Mouse (Mus musculus): ENCODE measurements around the gene Mea1. TPM values are rescaled to one million over a fixed set of nuclear protein-coding genes. Genes with fewer than 3 reads are reported as not detected.

Mea1 gene
- polyA plus RNA-seq, 1 experiment from 2014 or later, result 148 TPM

GRCm38 (mm10) chr17:46706375-46707089 lies 27.9 kb downstream of the Mea1 start:
- H3K27me3 ChIP-seq (ENCODE audit: control insufficient read depth, insufficient read depth, low read length), result no peaks in the 10 kb centered on the region
- no peak overlapping the region for H3K9ac ChIP-seq (ENCODE audit: low read depth, low read length)
- 90% methylated on average over 14 of the region's 14 CpGs for WGBS

GRCm38 (mm10) chr17:46710959-46711597 lies 32.5 kb downstream of the Mea1 start, which contains the start of gene Pex6:
TSS of gene Pex6 (plus strand) at chr17:46711463.
- peak; percentile 92 for ATAC-seq (ENCODE audit: low FRiP score, low TSS enrichment)
- H3K9me3 ChIP-seq (ENCODE audit: control insufficient read depth, low read length), result no peaks in the 10 kb centered on the region
- peaks cover 20% of the 10 kb centered on the region for H3K36me3 ChIP-seq (ENCODE audit: control insufficient read depth, insufficient read depth, low read length)
- peak within 1 kb of the TSS; percentile 97 for H3K4me2 ChIP-seq (replicated peaks; ENCODE audit: low read depth, low read length)
- H3K9ac ChIP-seq (ENCODE audit: low read depth, low read length), result peak within 1 kb of the TSS; percentile 93
- peaks cover 10% of the 10 kb centered on the region for H3K4me1 ChIP-seq (ENCODE audit: control insufficient read depth, insufficient read depth, low read length)
- no peaks in the 10 kb centered on the region for H3K27me3 ChIP-seq (ENCODE audit: control insufficient read depth, insufficient read depth, low read length)
- H3K27ac ChIP-seq (ENCODE audit: low read depth, low read length), result peak within 1 kb of the TSS; percentile 56; the same call in 1 of the 2 replicates
- peak within 1 kb of the TSS; percentile 100 for H3K4me3 ChIP-seq (ENCODE audit: low read length)
- 7% methylated on average over 36 of the region's 36 CpGs for WGBS

More at GRCm38 (mm10) chr17:46706375-46707089, 27.9 kb downstream of the Mea1 start:
- Histone ChIP-seq H3K36me3 (ENCODE audit: control insufficient read depth, insufficient read depth, low read length) (no peaks in the 10 kb centered on the region), H3K4me2 (replicated peaks; ENCODE audit: low read depth, low read length) (no peak overlapping the region), H3K9me3 (ENCODE audit: control insufficient read depth, low read length) (no peaks in the 10 kb centered on the region), H3K4me1 (ENCODE audit: control insufficient read depth, insufficient read depth, low read length) (peaks cover 23% of the 10 kb centered on the region), H3K4me3 (ENCODE audit: low read length) (no peak overlapping the region), H3K27ac (ENCODE audit: low read depth, low read length) (no peak overlapping the region)
- no peak for ATAC-seq (ENCODE audit: low FRiP score, low TSS enrichment)

- Histone ChIP-seq H3K4me1 (ENCODE audit: control insufficient read depth, insufficient read depth, low read length) (peaks cover 10% of the 10 kb centered on the region), H3K27ac (ENCODE audit: low read depth, low read length) (0 out of 2 replicates have a peak overlapping the region, but pooled peaks have one; percentile 56), H3K4me2 (replicated peaks; ENCODE audit: low read depth, low read length) (peak overlapping the region; percentile 97), H3K27me3 (ENCODE audit: control insufficient read depth, insufficient read depth, low read length) (no peaks in the 10 kb centered on the region), H3K36me3 (ENCODE audit: control insufficient read depth, insufficient read depth, low read length) (peaks cover 20% of the 10 kb centered on the region), H3K9ac (ENCODE audit: low read depth, low read length) (peak overlapping the region; percentile 93), H3K9me3 (ENCODE audit: control insufficient read depth, low read length) (no peaks in the 10 kb centered on the region), H3K4me3 (ENCODE audit: low read length) (peak overlapping the region; percentile 100)
- peak; percentile 36 for ATAC-seq (ENCODE audit: low FRiP score, low TSS enrichment)
- under 1% methylated on average over 72 of the region's 76 CpGs for WGBS
Observed at GRCm38 (mm10) chr17:46711612-46712271, 33.1 kb downstream of the Mea1 start.

GRCm38 (mm10) chr17:46712442-46712841 lies 33.8 kb downstream of the Mea1 start:
- Histone ChIP-seq H3K9me3 (ENCODE audit: control insufficient read depth, low read length) (no peaks in the 10 kb centered on the region), H3K27ac (ENCODE audit: low read depth, low read length) (no peak overlapping the region), H3K36me3 (ENCODE audit: control insufficient read depth, insufficient read depth, low read length) (peaks cover 25% of the 10 kb centered on the region), H3K4me1 (ENCODE audit: control insufficient read depth, insufficient read depth, low read length) (peaks cover 10% of the 10 kb centered on the region), H3K27me3 (ENCODE audit: control insufficient read depth, insufficient read depth, low read length) (no peaks in the 10 kb centered on the region), H3K4me2 (replicated peaks; ENCODE audit: low read depth, low read length) (peak overlapping the region; percentile 97), H3K4me3 (ENCODE audit: low read length) (peak overlapping the region; percentile 100), H3K9ac (ENCODE audit: low read depth, low read length) (peak overlapping the region; percentile 93)
- ATAC-seq (ENCODE audit: low FRiP score, low TSS enrichment), result no peak
- 66% methylated on average over 7 of the region's 7 CpGs for WGBS

GRCm38 (mm10) chr17:46713849-46714248 lies 35.3 kb downstream of the Mea1 start:
- no peak overlapping the region for H3K9ac ChIP-seq (ENCODE audit: low read depth, low read length)
- H3K27ac ChIP-seq (ENCODE audit: low read depth, low read length), result no peak overlapping the region
- WGBS, result 85% methylated on average over 9 of the region's 9 CpGs
- no peaks in the 10 kb centered on the region for H3K9me3 ChIP-seq (ENCODE audit: control insufficient read depth, low read length)
- H3K36me3 ChIP-seq (ENCODE audit: control insufficient read depth, insufficient read depth, low read length), result peaks cover 25% of the 10 kb centered on the region
- no peak overlapping the region for H3K4me3 ChIP-seq (ENCODE audit: low read length)
- H3K4me1 ChIP-seq (ENCODE audit: control insufficient read depth, insufficient read depth, low read length), result peaks cover 10% of the 10 kb centered on the region
- no peaks in the 10 kb centered on the region for H3K27me3 ChIP-seq (ENCODE audit: control insufficient read depth, insufficient read depth, low read length)
- no peak overlapping the region for H3K4me2 ChIP-seq (replicated peaks; ENCODE audit: low read depth, low read length)
- no peak for ATAC-seq (ENCODE audit: low FRiP score, low TSS enrichment)

- H3K4me1 ChIP-seq (ENCODE audit: control insufficient read depth, insufficient read depth, low read length), result peaks cover 10% of the 10 kb centered on the region
- no peaks in the 10 kb centered on the region for H3K9me3 ChIP-seq (ENCODE audit: control insufficient read depth, low read length)
- no peak overlapping the region for H3K4me3 ChIP-seq (ENCODE audit: low read length)
- H3K27me3 ChIP-seq (ENCODE audit: control insufficient read depth, insufficient read depth, low read length), result no peaks in the 10 kb centered on the region
- no peak for ATAC-seq (ENCODE audit: low FRiP score, low TSS enrichment)
- 94% methylated on average over 11 of the region's 11 CpGs for WGBS
- no peak overlapping the region for H3K4me2 ChIP-seq (replicated peaks; ENCODE audit: low read depth, low read length)
- H3K27ac ChIP-seq (ENCODE audit: low read depth, low read length), result no peak overlapping the region
- peaks cover 25% of the 10 kb centered on the region for H3K36me3 ChIP-seq (ENCODE audit: control insufficient read depth, insufficient read depth, low read length)
- no peak overlapping the region for H3K9ac ChIP-seq (ENCODE audit: low read depth, low read length)
Observed at GRCm38 (mm10) chr17:46714756-46715481, 36.3 kb downstream of the Mea1 start.

GRCm38 (mm10) chr17:46721077-46721476 lies 42.5 kb downstream of the Mea1 start:
- no peak for ATAC-seq (ENCODE audit: low FRiP score, low TSS enrichment)
- H3K4me3 ChIP-seq (ENCODE audit: low read length), result no peak overlapping the region
- H3K9me3 ChIP-seq (ENCODE audit: control insufficient read depth, low read length), result no peaks in the 10 kb centered on the region
- no peaks in the 10 kb centered on the region for H3K4me1 ChIP-seq (ENCODE audit: control insufficient read depth, insufficient read depth, low read length)
- no peaks in the 10 kb centered on the region for H3K27me3 ChIP-seq (ENCODE audit: control insufficient read depth, insufficient read depth, low read length)
- no peak overlapping the region for H3K4me2 ChIP-seq (replicated peaks; ENCODE audit: low read depth, low read length)
- H3K36me3 ChIP-seq (ENCODE audit: control insufficient read depth, insufficient read depth, low read length), result peaks cover 38% of the 10 kb centered on the region
- no peak overlapping the region for H3K27ac ChIP-seq (ENCODE audit: low read depth, low read length)
- no peak overlapping the region for H3K9ac ChIP-seq (ENCODE audit: low read depth, low read length)
- 89% methylated on average over 7 of the region's 7 CpGs for WGBS

- no peak overlapping the region for H3K4me2 ChIP-seq (replicated peaks; ENCODE audit: low read depth, low read length)
- ATAC-seq (ENCODE audit: low FRiP score, low TSS enrichment), result no peak
- H3K27ac ChIP-seq (ENCODE audit: low read depth, low read length), result no peak overlapping the region
- H3K4me3 ChIP-seq (ENCODE audit: low read length), result no peak overlapping the region
- H3K27me3 ChIP-seq (ENCODE audit: control insufficient read depth, insufficient read depth, low read length), result peaks cover 9% of the 10 kb centered on the region
- WGBS, result 81% methylated on average over 14 of the region's 20 CpGs
- peaks cover 34% of the 10 kb centered on the region; the same call in 1 of the 2 replicates for H3K36me3 ChIP-seq (ENCODE audit: control insufficient read depth, insufficient read depth, low read length)
- no peaks in the 10 kb centered on the region for H3K4me1 ChIP-seq (ENCODE audit: control insufficient read depth, insufficient read depth, low read length)
- H3K9ac ChIP-seq (ENCODE audit: low read depth, low read length), result no peak overlapping the region
- no peaks in the 10 kb centered on the region for H3K9me3 ChIP-seq (ENCODE audit: control insufficient read depth, low read length)
Observed at GRCm38 (mm10) chr17:46724477-46725084, 46.0 kb downstream of the Mea1 start.
